In the genomic region with DNA sequence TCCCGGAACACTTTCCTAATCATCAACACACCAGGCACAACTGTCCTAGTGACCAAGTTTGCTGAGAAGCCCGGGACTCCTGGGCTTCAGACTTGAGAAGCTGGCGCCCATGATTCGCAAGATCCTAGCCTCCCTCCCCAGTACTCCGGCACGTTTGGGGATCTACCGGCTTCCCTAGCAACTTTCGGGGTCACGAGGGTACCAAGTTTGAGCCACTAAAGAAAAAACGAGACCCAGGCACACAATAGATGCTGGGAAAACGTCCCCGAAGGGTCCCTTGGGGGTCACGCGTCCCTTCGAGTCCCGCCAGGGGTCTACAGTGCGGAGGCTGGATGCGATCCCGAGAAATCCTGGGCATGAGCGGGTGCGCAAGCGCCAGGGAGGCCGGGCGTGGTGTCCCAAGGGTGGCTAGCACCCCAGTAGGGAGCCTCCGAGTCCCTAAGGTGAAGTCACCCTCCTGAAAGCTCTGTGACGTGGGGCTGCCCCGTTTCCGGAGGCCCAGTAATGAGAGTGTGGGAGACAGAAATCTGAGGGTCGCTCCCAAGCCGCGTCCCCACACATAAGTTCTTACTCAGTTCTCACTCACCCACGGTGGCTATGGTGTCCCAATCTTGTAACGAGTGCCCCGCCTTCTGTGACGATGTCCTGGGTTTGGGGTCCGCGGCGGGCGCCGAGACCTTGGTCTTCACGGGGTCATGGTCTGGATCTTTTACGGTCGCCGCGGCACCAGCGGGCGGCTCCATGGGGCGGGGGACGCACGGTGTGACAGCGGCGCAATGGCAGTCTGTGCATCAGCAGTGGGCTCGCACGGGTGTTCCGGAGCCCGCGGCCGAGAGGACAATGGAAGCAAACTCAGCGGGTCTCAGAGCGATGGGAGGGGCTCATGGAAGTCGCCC, we compare ENCODE assay signal across 9 mouse cellular contexts. TPM values are rescaled to one million over a fixed set of nuclear protein-coding genes. Genes with fewer than 3 reads are reported as not detected.
DNase-seq lines count a peak whose midpoint lies in the region; ATAC-seq and TF ChIP-seq lines count a peak whose summit lies in the region.
"Had no signal": no experiment of that assay in that cellular context is flagged by ENCODE, and none has a peak within 500 bp of the region (broad histone marks: within the 10 kb centered on the region; RNA-seq: fewer than 3 reads in every experiment).

No protein-coding gene starts in this region.

- 15% methylated on average over 61 of the region's 61 CpGs for WGBS in heart, embryonic 11.5 days (ENCODE audit: insufficient replicate concordance)

- H3K27me3 ChIP-seq in heart, embryonic 11.5 days (ENCODE audit: control insufficient read depth, insufficient read depth, low read length) = no peaks in the 10 kb centered on the region

- H3K4me2 ChIP-seq in heart, embryonic 11.5 days = peak overlapping the region; percentile 72

- peak overlapping the region; percentile 85 for H3K27ac ChIP-seq in left cerebral cortex, adult 2 months
- peak overlapping the region; percentile 12; the same call in 1 of the 2 replicates for H3K27ac ChIP-seq in heart, embryonic 11.5 days (ENCODE audit: low read depth, low read length)

- peak in 1 of 2 experiments; percentile 25 for DNase-seq in left cerebral cortex, adult 2 months (ENCODE audit: extremely low spot score in 1 of 2, low spot score in 2 of 2)
- no peak for DNase-seq in left cerebral cortex, adult 11 months (ENCODE audit: low spot score)
- peak; percentile 9 for DNase-seq in NIH3T3 (ENCODE audit: low read depth)
- peak; percentile 8 for DNase-seq in embryo, embryonic 10 days (ENCODE audit: low spot score)
- peak; percentile 32 for DNase-seq in kidney, postnatal 14 days
- peak; percentile 12 to 64 for DNase-seq in spleen, postnatal 4 days (ENCODE audit: low spot score in 2 of 2)

- H3K9me3 ChIP-seq in heart, embryonic 11.5 days (replicated peaks; ENCODE audit: control insufficient read depth, low read length) = no peaks in the 10 kb centered on the region

- H3K4me3 ChIP-seq in left cerebral cortex, adult 2 months = peak overlapping the region; percentile 62
- peak overlapping the region; percentile 48 for H3K4me3 ChIP-seq in heart, embryonic 11.5 days (ENCODE audit: low read depth, low read length)

- no peaks in the 10 kb centered on the region for H3K36me3 ChIP-seq in heart, embryonic 11.5 days (ENCODE audit: control insufficient read depth, insufficient read depth, low read length)

- H3K4me1 ChIP-seq in heart, embryonic 11.5 days (ENCODE audit: control insufficient read depth, insufficient read depth, low read length) = no peaks in the 10 kb centered on the region

- peak overlapping the region; percentile 54 for H3K9ac ChIP-seq in heart, embryonic 11.5 days (ENCODE audit: low read depth, low read length)

- TF ChIP-seq CTCF in left cerebral cortex, adult 2 months (IDR thresholded peaks at IDR 0.05) = no peak

- intact Hi-C loops in left cerebral cortex, adult 2 months (cut with DNase I) = no loop called here

- ATAC-seq in heart, embryonic 11.5 days (replicated peaks; ENCODE audit: insufficient number of reproducible peaks, low FRiP score, low TSS enrichment) = peak; percentile 65; the same call in 1 of the 2 replicates
- peak; percentile 37 for ATAC-seq in megakaryocyte, adult 5-6 weeks (ENCODE audit: poor library complexity, severe bottlenecking)

RNA-seq across cellular contexts. Expression of gene Prkx, which starts 0.9 kb away (rescaled TPM):
- 10 to 100 TPM; 10.5 to 11.7 TPM for total RNA-seq in left cerebral cortex, adult 2 months (2021)
- 9.4 and 12.0 TPM in 2 replicates for polyA plus RNA-seq in heart, embryonic 11.5 days (2014; fragmentation: Nextera tagmentation; extraction: Ambion mirVana)
- 77.6 and 86.5 TPM in 2 replicates for total RNA-seq in megakaryocyte, adult 5-6 weeks (2015)
- 43.4 and 45.0 TPM in 2 replicates for total RNA-seq in megakaryocyte, adult 5-6 weeks (2017)

RNA-seq across cellular contexts. Expression of gene Pbsn, which starts 58.2 kb away (rescaled TPM):
- total RNA-seq in left cerebral cortex, adult 2 months (2021) = not detected
- not detected in 2 replicates for polyA plus RNA-seq in heart, embryonic 11.5 days (2014; fragmentation: Nextera tagmentation; extraction: Ambion mirVana)
- not detected in 2 replicates for total RNA-seq in megakaryocyte, adult 5-6 weeks (2015)
- total RNA-seq in megakaryocyte, adult 5-6 weeks (2017) = not detected in 2 replicates
- total RNA-seq: layer of hippocampus, postnatal 36 days had no signal
